Mouse (Mus musculus) ES-Bruce4 (cell line): ENCODE measurements around the gene Tmub1.

Experiments
- CTCF ChIP-seq: IDR thresholded peaks from one replicate; pipeline ENCODE4 v1.8.1; 2011; ENCODE audit warnings: low read depth, low read length
- POLR2A ChIP-seq: IDR thresholded peaks from one replicate; pipeline ENCODE4 v1.8.1; 2011; ENCODE audit warnings: low read length; ENCODE audit not compliant: insufficient read depth

GRCm38 (mm10) chr5:24423129-24424003, 24.3 kb downstream of the Tmub1 start, which contains the start of the genes Cdk5 and Slc4a2:
- TF ChIP-seq POLR2A, result peak; percentile 39
- TF ChIP-seq CTCF, result no peak
